Mouse (Mus musculus): ENCODE measurements around the gene Scnm1. TPM values are rescaled to one million over a fixed set of nuclear protein-coding genes. Genes with fewer than 3 reads are reported as not detected.

Scnm1 gene
- polyA plus RNA-seq, 1 experiment = 30.6 TPM

- H3K4me2 ChIP-seq (ENCODE audit: low read depth) = peak within 1 kb of the TSS; percentile 99
- no peaks in the 10 kb centered on the region for H3K27me3 ChIP-seq (ENCODE audit: control insufficient read depth, insufficient read depth, insufficient read length)
- peak within 1 kb of the TSS; percentile 30 for H3ac ChIP-seq (ENCODE audit: control insufficient read depth, insufficient read length)
- no peaks in the 10 kb centered on the region for H3K36me3 ChIP-seq (ENCODE audit: control insufficient read depth, insufficient read depth)
- TF ChIP-seq MAX (IDR thresholded peaks at IDR 0.05; ENCODE audit: low read depth) = no peak
- no peak for TF ChIP-seq TCF12 (IDR thresholded peaks at IDR 0.05; ENCODE audit: insufficient read depth, poor library complexity, severe bottlenecking)
- no peak for TF ChIP-seq MYOG (IDR thresholded peaks at IDR 0.05; ENCODE audit: control insufficient read depth in 1 of 3, insufficient read depth in 1 of 3, insufficient read length in 2 of 3, low read depth in 2 of 3)
- no peak for TF ChIP-seq E2F4 (IDR thresholded peaks at IDR 0.05; ENCODE audit: insufficient read depth)
- TF ChIP-seq TCF3 (IDR thresholded peaks at IDR 0.05; ENCODE audit: insufficient read length, low read depth) = no peak
- no peak for TF ChIP-seq REST (IDR thresholded peaks at IDR 0.05; ENCODE audit: insufficient read depth, insufficient read length)
- TF ChIP-seq USF1 (IDR thresholded peaks at IDR 0.05; ENCODE audit: low read depth) = peak; percentile 99
- peak; percentile 68 for TF ChIP-seq POLR2AphosphoS2 (IDR thresholded peaks at IDR 0.05; ENCODE audit: insufficient read length, low read depth)
- peak; percentile 61 for TF ChIP-seq POLR2A (IDR thresholded peaks at IDR 0.05; ENCODE audit: insufficient read length, low read depth)
- no peak for TF ChIP-seq SRF (IDR thresholded peaks at IDR 0.05; ENCODE audit: control insufficient read depth, insufficient read length, low read depth)
- no peak for TF ChIP-seq MYOD1 (IDR thresholded peaks at IDR 0.05; ENCODE audit: control insufficient read depth in 1 of 3, insufficient read length in 2 of 3, low read depth in 2 of 3)
- peaks cover 50% of the 10 kb centered on the region for H3K79me2 ChIP-seq (ENCODE audit: control insufficient read depth, insufficient read depth)
- peak within 1 kb of the TSS; percentile 100 for H3K4me3 ChIP-seq
These were observed 27.3 kb downstream of the Scnm1 start, which contains the start of gene Pip5k1a for GRCm38 (mm10) chr3:95106338-95107117. Pip5k1a (minus strand) TSS chr3:95106930.

- TF ChIP-seq E2F4 (IDR thresholded peaks at IDR 0.05; ENCODE audit: insufficient read depth) (no peak), TCF12 (IDR thresholded peaks at IDR 0.05; ENCODE audit: insufficient read depth, poor library complexity, severe bottlenecking) (no peak), USF1 (IDR thresholded peaks at IDR 0.05; ENCODE audit: low read depth) (peak; percentile 15), REST (IDR thresholded peaks at IDR 0.05; ENCODE audit: insufficient read depth, insufficient read length) (no peak)
- Histone ChIP-seq H3K79me2 (ENCODE audit: control insufficient read depth, insufficient read depth) (peaks cover 58% of the 10 kb centered on the region), H3K4me3 (peak overlapping the region; percentile 100), H3K4me2 (ENCODE audit: low read depth) (peak overlapping the region; percentile 99), H3K36me3 (ENCODE audit: control insufficient read depth, insufficient read depth) (no peaks in the 10 kb centered on the region), H3ac (ENCODE audit: control insufficient read depth, insufficient read length) (peak overlapping the region; percentile 30), H3K27me3 (ENCODE audit: control insufficient read depth, insufficient read depth, insufficient read length) (no peaks in the 10 kb centered on the region)
These were observed 28.0 kb downstream of the Scnm1 start for GRCm38 (mm10) chr3:95105586-95106337.

GRCm38 (mm10) chr3:95105121-95105520 lies 28.7 kb downstream of the Scnm1 start:
- peak overlapping the region; percentile 30 for H3ac ChIP-seq (ENCODE audit: control insufficient read depth, insufficient read length)
- no peaks in the 10 kb centered on the region for H3K36me3 ChIP-seq (ENCODE audit: control insufficient read depth, insufficient read depth)
- no peaks in the 10 kb centered on the region for H3K27me3 ChIP-seq (ENCODE audit: control insufficient read depth, insufficient read depth, insufficient read length)
- TF ChIP-seq MYOD1 (IDR thresholded peaks at IDR 0.05; ENCODE audit: control insufficient read depth in 1 of 3, insufficient read length in 2 of 3, low read depth in 2 of 3) = no peak
- TF ChIP-seq MAX (IDR thresholded peaks at IDR 0.05; ENCODE audit: low read depth) = no peak
- peak; percentile 60; the same call in 1 of the 2 replicates for TF ChIP-seq CEBPB (IDR thresholded peaks at IDR 0.05; ENCODE audit: insufficient read depth, poor library complexity, severe bottlenecking)
- TF ChIP-seq POLR2AphosphoS2 (IDR thresholded peaks at IDR 0.05; ENCODE audit: insufficient read length, low read depth) = no peak
- peak overlapping the region; percentile 99 for H3K4me2 ChIP-seq (ENCODE audit: low read depth)
- peaks cover 64% of the 10 kb centered on the region for H3K79me2 ChIP-seq (ENCODE audit: control insufficient read depth, insufficient read depth)
- peak overlapping the region; percentile 100 for H3K4me3 ChIP-seq

GRCm38 (mm10) chr3:95100854-95101253 lies 33.0 kb downstream of the Scnm1 start:
- Histone ChIP-seq H3K79me2 (ENCODE audit: control insufficient read depth, insufficient read depth) (peaks cover 98% of the 10 kb centered on the region), H3ac (ENCODE audit: control insufficient read depth, insufficient read length) (no peak overlapping the region), H3K27me3 (ENCODE audit: control insufficient read depth, insufficient read depth, insufficient read length) (no peaks in the 10 kb centered on the region), H3K4me3 (no peak overlapping the region), H3K36me3 (ENCODE audit: control insufficient read depth, insufficient read depth) (peaks cover 11% of the 10 kb centered on the region), H3K4me2 (ENCODE audit: low read depth) (no peak overlapping the region)
- TF ChIP-seq MYOG (IDR thresholded peaks at IDR 0.05; ENCODE audit: control insufficient read depth in 1 of 3, insufficient read depth in 1 of 3, insufficient read length in 2 of 3, low read depth in 2 of 3) (no peak), USF1 (IDR thresholded peaks at IDR 0.05; ENCODE audit: low read depth) (no peak), POLR2AphosphoS2 (IDR thresholded peaks at IDR 0.05; ENCODE audit: insufficient read length, low read depth) (no peak), MAX (IDR thresholded peaks at IDR 0.05; ENCODE audit: low read depth) (no peak), SRF (IDR thresholded peaks at IDR 0.05; ENCODE audit: control insufficient read depth, insufficient read length, low read depth) (no peak), TCF12 (IDR thresholded peaks at IDR 0.05; ENCODE audit: insufficient read depth, poor library complexity, severe bottlenecking) (no peak), CEBPB (IDR thresholded peaks at IDR 0.05; ENCODE audit: insufficient read depth, poor library complexity, severe bottlenecking) (no peak), TCF3 (IDR thresholded peaks at IDR 0.05; ENCODE audit: insufficient read length, low read depth) (no peak), REST (IDR thresholded peaks at IDR 0.05; ENCODE audit: insufficient read depth, insufficient read length) (no peak)

- H3K4me2 ChIP-seq (ENCODE audit: low read depth) = no peak overlapping the region
- H3K36me3 ChIP-seq (ENCODE audit: control insufficient read depth, insufficient read depth) = no peaks in the 10 kb centered on the region
- TF ChIP-seq USF1 (IDR thresholded peaks at IDR 0.05; ENCODE audit: low read depth) (no peak), MYOG (IDR thresholded peaks at IDR 0.05; ENCODE audit: control insufficient read depth in 1 of 3, insufficient read depth in 1 of 3, insufficient read length in 2 of 3, low read depth in 2 of 3) (no peak), REST (IDR thresholded peaks at IDR 0.05; ENCODE audit: insufficient read depth, insufficient read length) (no peak), SRF (IDR thresholded peaks at IDR 0.05; ENCODE audit: control insufficient read depth, insufficient read length, low read depth) (no peak), MAX (IDR thresholded peaks at IDR 0.05; ENCODE audit: low read depth) (no peak), MYOD1 (IDR thresholded peaks at IDR 0.05; ENCODE audit: control insufficient read depth in 1 of 3, insufficient read length in 2 of 3, low read depth in 2 of 3) (no peak), E2F4 (IDR thresholded peaks at IDR 0.05; ENCODE audit: insufficient read depth) (no peak)
- no peak overlapping the region for H3ac ChIP-seq (ENCODE audit: control insufficient read depth, insufficient read length)
- H3K79me2 ChIP-seq (ENCODE audit: control insufficient read depth, insufficient read depth) = peaks cover 49% of the 10 kb centered on the region
- H3K27me3 ChIP-seq (ENCODE audit: control insufficient read depth, insufficient read depth, insufficient read length) = no peaks in the 10 kb centered on the region
- no peak overlapping the region for H3K4me3 ChIP-seq
These were observed 45.7 kb downstream of the Scnm1 start for GRCm38 (mm10) chr3:95088071-95088470.

All from myocyte (in vitro differentiated cells).